Mouse (Mus musculus) thymus, adult 18-20 months (tissue): ENCODE measurements around the gene Sumo2.
"Not testable (repeated sequence)": the region's sequence is repeated elsewhere in the genome, so short reads cannot be mapped to it uniquely, and the experiment has no call there.

Experiments
- DNase-seq, 2 experiments: peaks; one replicate each; pipeline ENCODE4 v3.0.0; 2022; ENCODE audit warnings: mixed read lengths in 2 of 2

Sumo2 gene

GRCm38 (mm10) chr11:115481553-115482259 lies 54.4 kb downstream of the Sumo2 start:
- DNase-seq, result peak in 1 of 2 experiments; percentile 64

DNA sequence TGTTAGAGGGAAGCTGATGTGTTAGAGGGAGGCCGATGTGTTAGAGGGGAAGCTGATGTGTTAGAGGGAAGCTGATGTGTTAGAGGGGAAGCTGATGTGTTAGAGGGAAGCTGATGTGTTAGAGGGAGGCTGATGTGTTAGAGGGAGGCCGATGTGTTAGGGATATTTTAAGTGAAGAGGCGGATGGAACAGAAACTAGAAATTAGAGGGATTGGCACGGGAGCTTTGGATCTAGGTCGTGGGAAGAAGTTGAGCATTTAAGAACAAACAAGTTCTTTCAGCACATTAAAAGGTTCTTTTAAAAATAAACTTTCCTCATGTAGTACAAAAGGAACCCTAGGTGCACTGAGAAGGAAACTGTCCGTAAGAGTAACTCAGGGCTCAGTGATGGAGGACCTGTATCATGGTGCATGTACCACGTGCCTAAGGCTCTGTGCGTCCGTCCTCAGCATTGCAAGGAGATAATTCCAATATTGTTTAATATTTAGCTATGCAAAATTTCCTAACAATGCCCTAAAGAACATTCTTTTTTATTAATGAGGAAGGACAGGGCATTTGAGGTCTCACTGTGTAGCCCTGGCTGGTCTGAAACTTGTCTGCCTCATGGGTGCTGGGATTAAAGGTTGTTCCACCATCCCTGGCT lies 57.7 kb downstream of the Sumo2 start:
- DNase-seq, result no peak

DNA sequence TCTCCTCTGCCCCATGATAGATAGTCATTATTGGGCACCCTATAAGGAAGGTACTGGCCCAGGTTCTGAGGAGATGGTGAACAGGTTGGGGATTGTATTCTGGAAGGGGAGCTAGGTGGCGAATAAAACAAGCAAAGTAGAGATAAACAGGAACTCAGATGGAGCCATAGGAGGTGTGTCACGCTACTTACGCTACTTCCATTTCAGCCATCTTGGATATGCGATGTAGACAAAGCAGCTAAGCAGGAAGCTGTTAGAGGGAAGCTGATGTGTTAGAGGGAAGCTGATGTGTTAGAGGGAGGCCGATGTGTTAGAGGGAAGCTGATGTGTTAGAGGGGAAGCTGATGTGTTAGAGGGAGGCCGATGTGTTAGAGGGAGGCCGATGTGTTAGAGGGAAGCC lies 58.7 kb downstream of the Sumo2 start:
- not testable (repeated sequence) for DNase-seq

GRCm38 (mm10) chr11:115476630-115477029 lies 59.4 kb downstream of the Sumo2 start:
- not testable (repeated sequence) for DNase-seq

DNA sequence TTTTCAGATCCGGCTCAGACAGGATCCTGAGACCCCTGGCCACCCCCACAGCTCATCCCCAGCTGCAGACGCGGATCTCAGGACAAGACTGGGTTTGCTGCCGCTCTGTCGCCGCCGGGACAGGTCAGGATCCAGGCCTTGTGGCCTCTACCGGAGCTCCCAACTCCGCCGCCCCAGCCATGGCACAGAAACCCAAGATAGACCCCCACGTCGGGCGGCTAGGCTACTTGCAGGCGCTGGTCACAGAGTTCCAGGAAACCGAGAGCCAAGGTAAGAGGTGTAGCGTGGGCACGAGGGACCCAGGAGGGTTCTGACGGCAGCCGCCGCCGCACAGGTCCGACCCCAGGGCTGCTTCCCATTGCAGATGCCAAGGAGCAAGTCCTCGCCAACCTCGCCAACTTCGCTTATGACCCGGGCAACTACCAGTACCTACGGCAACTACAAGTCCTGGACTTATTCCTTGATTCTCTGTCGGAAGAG lies 60.3 kb downstream of the Sumo2 start:
- no peak for DNase-seq

- DNase-seq, result peak; percentile 90 to 92
Observed at GRCm38 (mm10) chr11:115475025-115475757, 60.9 kb downstream of the Sumo2 start, which contains the start of gene Armc7. TSS of gene Armc7 (plus strand) at chr11:115475667.

DNA sequence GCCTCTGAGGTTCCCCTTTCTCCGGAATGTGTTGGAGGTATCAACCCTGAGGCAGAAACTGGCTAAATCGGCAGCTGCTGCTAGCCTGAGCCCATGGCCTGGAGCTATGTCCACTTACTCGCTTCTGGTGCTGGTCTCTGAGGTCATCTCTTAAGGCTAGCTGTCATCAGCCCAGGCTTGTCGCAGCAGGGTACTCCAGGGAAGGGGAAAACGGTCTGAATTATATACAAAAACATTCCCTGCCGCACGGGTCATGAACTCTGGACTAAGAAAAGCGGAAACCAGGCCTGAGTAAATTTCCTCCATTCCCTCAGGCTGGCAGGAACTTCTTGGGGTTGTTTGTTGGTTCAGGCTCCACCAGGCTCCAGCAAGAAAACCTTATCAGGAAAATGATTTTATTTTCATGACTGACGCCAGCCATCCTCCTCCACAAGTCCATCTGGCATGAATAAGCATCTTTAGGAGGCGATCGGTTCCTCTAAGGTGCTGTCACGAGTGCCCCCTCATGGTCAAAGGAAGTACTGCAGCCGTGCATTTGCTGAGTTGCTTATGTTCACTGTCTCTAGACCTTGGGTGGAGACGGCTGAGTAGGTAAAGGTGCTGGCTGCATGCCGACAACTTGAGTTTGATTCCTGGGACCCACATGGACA lies 62.3 kb downstream of the Sumo2 start:
- peak; percentile 85 to 91 for DNase-seq
